Mouse (Mus musculus) bone marrow, adult 2 months (tissue): ENCODE results near the gene Gfi1b.

Source experiments
- CTCF ChIP-seq: fragments of 200-500 bp; IDR thresholded peaks from 2 replicates; pipeline ENCODE4 v1.5.1; 2011; ENCODE audit warnings: low read length, control low read depth; ENCODE audit not compliant: control insufficient read depth, insufficient read depth
- POLR2A ChIP-seq: fragments of 200-500 bp; IDR thresholded peaks from 2 replicates; pipeline ENCODE4 v1.6.1; 2011; ENCODE audit warnings: low read depth, mild to moderate bottlenecking, control low read depth, low read length, borderline replicate concordance; ENCODE audit not compliant: control insufficient read depth

GRCm38 (mm10) chr2:28639794-28640193 lies 18.0 kb upstream of the Gfi1b start:
- TF ChIP-seq POLR2A (no peak), CTCF (peak; percentile 51)
